Mouse (Mus musculus) MEL (cell line): ENCODE measurements around the gene Pdss2. TPM values are rescaled to one million over a fixed set of nuclear protein-coding genes. Genes with fewer than 3 reads are reported as not detected.

Experiments used
- DNase-seq: peaks from one replicate; pipeline ENCODE4 v3.0.0; 2011; ENCODE audit warnings: low read depth, low spot score
- H3K27ac ChIP-seq: 2 replicates; pipeline ENCODE4 v1.5.1; 2012; ENCODE audit warnings: low read depth, mild to moderate bottlenecking, control low read depth, low read length, moderate library complexity; ENCODE audit not compliant: control insufficient read depth
- H3K27me3 ChIP-seq, 2 experiments: fragments of 150-350 bp in 1 of 2; sonication (generic) in 1 of 2; 2 replicates each; pipeline ENCODE4 v1.6.1; 2012; ENCODE audit warnings: low read length in 2 of 2, mild to moderate bottlenecking in 2 of 2, improper control_type of control experiment in 1 of 2, moderate library complexity in 1 of 2; ENCODE audit not compliant: insufficient read depth in 2 of 2, control insufficient read depth in 1 of 2
- H3K36me3 ChIP-seq, 2 experiments: 2 replicates each; pipeline ENCODE4 v1.6.1; 2012 to 2014; ENCODE audit warnings: low read length in 2 of 2, improper control_type of control experiment in 1 of 2, inconsistent platforms in 1 of 2, mild to moderate bottlenecking in 1 of 2; ENCODE audit not compliant: insufficient read depth in 2 of 2, control insufficient read depth in 1 of 2
- H3K4me1 ChIP-seq, 2 experiments: fragments of 150-350 bp in 1 of 2; sonication (generic) in 1 of 2; 2 replicates each; pipeline ENCODE4 v1.6.1; 2012; ENCODE audit warnings: low read length in 2 of 2, improper control_type of control experiment in 1 of 2, mild to moderate bottlenecking in 1 of 2; ENCODE audit not compliant: insufficient read depth in 2 of 2, control insufficient read depth in 1 of 2
- H3K4me3 ChIP-seq, 2 experiments: fragments of 150-350 bp in 1 of 2; sonication (generic) in 1 of 2; 2 replicates each; pipeline ENCODE4 v1.5.1; 2012; ENCODE audit warnings: low read depth in 2 of 2, low read length in 2 of 2, mild to moderate bottlenecking in 2 of 2, moderate library complexity in 2 of 2, control low read depth in 1 of 2, improper control_type of control experiment in 1 of 2; ENCODE audit not compliant: control insufficient read depth in 1 of 2, insufficient read depth in 1 of 2
- H3K79me2 ChIP-seq: 2 replicates; pipeline ENCODE4 v1.6.1; 2012; ENCODE audit warnings: mild to moderate bottlenecking, low read length, moderate library complexity; ENCODE audit not compliant: control insufficient read depth, poor library complexity, insufficient read depth
- H3K9ac ChIP-seq: 2 replicates; pipeline ENCODE4 v1.6.1; 2012; ENCODE audit warnings: low read depth, mild to moderate bottlenecking, control low read depth, low read length, moderate library complexity; ENCODE audit not compliant: control insufficient read depth, poor library complexity, severe bottlenecking
- H3K9me3 ChIP-seq: fragments of 150-350 bp; sonication (generic); replicated peaks from 2 replicates; pipeline ENCODE4 v1.6.1; 2012; ENCODE audit warnings: mild to moderate bottlenecking, low read length, improper control_type of control experiment, moderate library complexity; ENCODE audit not compliant: insufficient read depth
- BHLHE40 ChIP-seq: IDR thresholded peaks from 2 replicates; pipeline ENCODE4 v1.6.1; 2012; ENCODE audit warnings: low read depth, mild to moderate bottlenecking, inconsistent platforms, low read length, improper control_type of control experiment, borderline replicate concordance
- CHD2 ChIP-seq: IDR thresholded peaks from 2 replicates; pipeline ENCODE4 v1.6.1; 2011; ENCODE audit warnings: low read length, improper control_type of control experiment
- E2F4 ChIP-seq: IDR thresholded peaks from 2 replicates; pipeline ENCODE4 v1.6.1; 2011; ENCODE audit warnings: low read depth, low read length, improper control_type of control experiment, borderline replicate concordance
- ETS1 ChIP-seq: IDR thresholded peaks from 2 replicates; pipeline ENCODE4 v1.6.1; 2012; ENCODE audit warnings: low read depth, mild to moderate bottlenecking, inconsistent platforms, low read length, improper control_type of control experiment, moderate library complexity
- HCFC1 ChIP-seq: IDR thresholded peaks from 2 replicates; pipeline ENCODE4 v1.6.1; 2012; ENCODE audit warnings: low read depth, mild to moderate bottlenecking, inconsistent platforms, low read length, improper control_type of control experiment, moderate library complexity
- MEF2A ChIP-seq: IDR thresholded peaks from 2 replicates; pipeline ENCODE4 v1.6.1; 2014; ENCODE audit warnings: low read depth, mild to moderate bottlenecking, inconsistent platforms, low read length, improper control_type of control experiment; ENCODE audit not compliant: poor library complexity, insufficient replicate concordance, severe bottlenecking; ENCODE audit errors: extremely low read depth
- NELFE ChIP-seq: IDR thresholded peaks from 2 replicates; pipeline ENCODE4 v1.6.1; 2011; ENCODE audit warnings: low read depth, low read length, improper control_type of control experiment
- NRF1 ChIP-seq: IDR thresholded peaks from 2 replicates; pipeline ENCODE4 v1.6.1; 2014; ENCODE audit warnings: low read depth, mild to moderate bottlenecking, inconsistent platforms, low read length, improper control_type of control experiment, moderate library complexity; ENCODE audit not compliant: poor library complexity, insufficient read depth, severe bottlenecking
- TAL1 ChIP-seq: IDR thresholded peaks from 2 replicates; pipeline ENCODE4 v1.6.1; 2012; ENCODE audit warnings: mild to moderate bottlenecking, inconsistent platforms, low read length, moderate library complexity, mixed read lengths
- TCF12 ChIP-seq: IDR thresholded peaks from 2 replicates; pipeline ENCODE4 v1.6.1; 2014; ENCODE audit warnings: low read depth, mild to moderate bottlenecking, inconsistent platforms, low read length, improper control_type of control experiment, moderate library complexity
- USF2 ChIP-seq, 2 experiments: IDR thresholded peaks; 2 replicates each; pipeline ENCODE4 v1.6.1; 2011 to 2012; ENCODE audit warnings: improper control_type of control experiment in 2 of 2, low read length in 2 of 2, borderline replicate concordance in 1 of 2, inconsistent platforms in 1 of 2, low read depth in 1 of 2, mild to moderate bottlenecking in 1 of 2; ENCODE audit not compliant: insufficient read depth in 1 of 2
- ZMIZ1 ChIP-seq: IDR thresholded peaks from 2 replicates; pipeline ENCODE4 v1.6.1; 2012; ENCODE audit warnings: low read depth, mild to moderate bottlenecking, inconsistent platforms, low read length, improper control_type of control experiment, moderate library complexity
- ZNF384 ChIP-seq: IDR thresholded peaks from 2 replicates; pipeline ENCODE4 v1.6.1; 2012; ENCODE audit warnings: low read depth, mild to moderate bottlenecking, inconsistent platforms, low read length, improper control_type of control experiment
- polyA plus RNA-seq, 2 experiments: library from polyadenylated mRNA; stranded (reverse) in 1 of 2; unstranded in 1 of 2; fragments of >175 nt in 1 of 2; fragments of >200 nt in 1 of 2; gene quantifications; 2 replicates each; pipeline versions ENCODE4 v1.2.1 to v1.2.4; 2012; ENCODE audit warnings: low replicate concordance in 2 of 2, low read depth in 1 of 2; ENCODE audit not compliant: insufficient read length in 2 of 2, insufficient read depth in 1 of 2, missing spikeins in 1 of 2
- total RNA-seq: library from RNA; depleted of rRNA; stranded (reverse); fragments of 300-350 nt; gene quantifications from 2 replicates; pipeline ENCODE4 v1.2.3, GENCODE M21; 2012

Pdss2 gene
- total and polyA plus RNA-seq, 3 experiments, result 14.3 to 14.8 TPM; not detected in 1

- Histone ChIP-seq H3K4me3 (no peak overlapping the region), H3K27ac (no peak overlapping the region), H3K4me1 (no peaks in the 10 kb centered on the region), H3K79me2 (no peaks in the 10 kb centered on the region), H3K9ac (no peak overlapping the region), H3K27me3 (no peaks in the 10 kb centered on the region), H3K36me3 (no peaks in the 10 kb centered on the region; a peak in 1 of 4 replicates), H3K9me3 (no peaks in the 10 kb centered on the region)
- DNase-seq, result no peak
- TF ChIP-seq ETS1 (no peak), HCFC1 (no peak), MEF2A (no peak), NRF1 (no peak), USF2 (IDR thresholded peaks at IDR 0.05; ENCODE audit: borderline replicate concordance in 1 of 2, insufficient read depth in 1 of 2, low read depth in 1 of 2, low read length in 2 of 2) (no peak)
Measured at GRCm38 (mm10) chr10:43393818-43394217, 172.5 kb downstream of the Pdss2 start.

- no peak for DNase-seq
- no peak overlapping the region for H3K27ac ChIP-seq
- H3K36me3 ChIP-seq, result no peaks in the 10 kb centered on the region; a peak in 1 of 4 replicates
- H3K9ac ChIP-seq, result no peak overlapping the region
- no peak overlapping the region for H3K4me3 ChIP-seq
- H3K9me3 ChIP-seq, result no peaks in the 10 kb centered on the region
- no peaks in the 10 kb centered on the region for H3K27me3 ChIP-seq
- H3K4me1 ChIP-seq, result no peaks in the 10 kb centered on the region
- H3K79me2 ChIP-seq, result no peaks in the 10 kb centered on the region
- no peak for TF ChIP-seq NELFE
- TF ChIP-seq ZNF384, result no peak
- no peak for TF ChIP-seq E2F4
- TF ChIP-seq TAL1, result no peak
- no peak for TF ChIP-seq TCF12
- no peak for TF ChIP-seq ZMIZ1
Measured at GRCm38 (mm10) chr10:43395824-43396223, 174.5 kb downstream of the Pdss2 start.

GRCm38 (mm10) chr10:43399596-43400316 lies 178.5 kb downstream of the Pdss2 start:
- no peaks in the 10 kb centered on the region for H3K9me3 ChIP-seq
- TF ChIP-seq BHLHE40, result no peak
- TF ChIP-seq CHD2, result no peak
- no peak for DNase-seq
- H3K9ac ChIP-seq, result no peak overlapping the region
- no peaks in the 10 kb centered on the region for H3K79me2 ChIP-seq
- H3K27ac ChIP-seq, result no peak overlapping the region
- no peaks in the 10 kb centered on the region for H3K4me1 ChIP-seq
- H3K4me3 ChIP-seq, result no peak overlapping the region
- no peaks in the 10 kb centered on the region for H3K27me3 ChIP-seq
- no peaks in the 10 kb centered on the region; a peak in 1 of 4 replicates for H3K36me3 ChIP-seq
